Mouse (Mus musculus) stomach, postnatal 0 days (tissue): ENCODE measurements at regions not wholly inside any gene's neighbourhood (a gene's known extent, or its start where the extent isn't known, plus 50 kb on each side); places are given as distances from the start of the nearest gene placed in this dataset.

Experiments used
- ATAC-seq: fragments of 200-750 bp; cut with Nextera tagmentation; 2 replicates; pipeline ENCODE4 v1.8.0; 2017; ENCODE audit not compliant: low FRiP score, low TSS enrichment
- DNase-seq: peaks from one replicate; pipeline ENCODE4 v3.0.0-alpha.2; 2016; ENCODE audit warnings: low spot score
- H3K27ac ChIP-seq: fragments of 300-500 bp; sonication (generic); replicated peaks from 2 replicates; pipeline ENCODE4 v1.5.1; 2014; ENCODE audit warnings: mild to moderate bottlenecking, control low read depth
- H3K27me3 ChIP-seq: fragments of 300-500 bp; sonication (generic); 2 replicates; pipeline ENCODE4 v1.6.1; 2014; ENCODE audit warnings: low read length; ENCODE audit not compliant: control insufficient read depth, insufficient read depth
- H3K36me3 ChIP-seq: fragments of 300-500 bp; sonication (generic); 2 replicates; pipeline ENCODE4 v1.6.1; 2014; ENCODE audit warnings: low read length, mixed read lengths; ENCODE audit not compliant: control insufficient read depth, insufficient read depth
- H3K4me1 ChIP-seq: fragments of 300-500 bp; sonication (generic); replicated peaks from 2 replicates; pipeline ENCODE4 v1.6.1; 2014; ENCODE audit warnings: antibody characterized with exemption; ENCODE audit not compliant: control insufficient read depth, insufficient read depth
- H3K4me2 ChIP-seq: fragments of 300-500 bp; sonication (generic); replicated peaks from 2 replicates; pipeline ENCODE4 v1.6.1; 2014; ENCODE audit warnings: low read depth, mild to moderate bottlenecking, control low read depth, moderate library complexity
- H3K4me3 ChIP-seq: fragments of 300-500 bp; sonication (generic); 2 replicates; pipeline ENCODE4 v1.5.1; 2014; ENCODE audit warnings: low read depth, low read length, control low read depth
- H3K9ac ChIP-seq: fragments of 300-500 bp; sonication (generic); 2 replicates; pipeline ENCODE4 v1.6.1; 2014; ENCODE audit warnings: mild to moderate bottlenecking, low read length, control low read depth, mixed read lengths
- H3K9me3 ChIP-seq: fragments of 300-500 bp; sonication (generic); 2 replicates; pipeline ENCODE4 v1.6.1; 2016; ENCODE audit warnings: low read length; ENCODE audit not compliant: control insufficient read depth
- CTCF ChIP-seq: IDR thresholded peaks from 2 replicates; pipeline ENCODE4 v1.5.1; 2016; ENCODE audit warnings: antibody characterized with exemption, low read depth, mild to moderate bottlenecking, moderate library complexity
- EP300 ChIP-seq: optimal IDR thresholded peaks from 2 replicates; pipeline ENCODE3; 2016; ENCODE audit warnings: antibody characterized with exemption
- WGBS: fragments of 180-500 bp; shearing (Covaris S2); extraction: QIAGEN DNeasy Blood & Tissue Kit; methylation state at CpG from one replicate; pipeline ENCODE4 v1.1.7; 2014; 5-methylcytosine and 5-hydroxymethylcytosine counted together

DNA sequence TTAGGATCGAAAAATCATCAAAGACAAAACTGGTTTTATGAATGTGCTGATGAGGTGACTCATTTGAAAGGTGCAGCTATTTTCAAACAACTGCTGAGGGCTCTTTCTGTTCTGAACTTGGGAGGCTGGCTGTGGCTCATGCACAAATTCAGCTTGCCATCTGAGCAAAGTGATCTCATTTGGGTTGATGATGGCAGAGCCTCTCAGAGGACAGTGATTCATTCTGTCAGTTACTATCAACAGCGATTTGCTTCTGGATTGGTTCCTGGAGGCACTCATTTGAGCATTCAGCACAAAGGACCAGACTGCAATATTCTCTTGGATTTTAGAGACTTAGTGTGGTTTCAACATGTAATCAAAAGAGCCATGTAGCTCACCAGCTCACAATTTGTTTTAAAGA is 285.8 kb upstream of the Ell2 start:
- TF ChIP-seq EP300 = no peak
- TF ChIP-seq CTCF = no peak
- Histone ChIP-seq H3K4me3 (no peak overlapping the region), H3K27me3 (no peaks in the 10 kb centered on the region), H3K4me1 (no peaks in the 10 kb centered on the region), H3K36me3 (no peaks in the 10 kb centered on the region), H3K27ac (no peak overlapping the region), H3K9ac (no peak overlapping the region), H3K4me2 (no peak overlapping the region), H3K9me3 (no peaks in the 10 kb centered on the region)
- no peak for DNase-seq
- 52% methylated on average over 2 of the region's 2 CpGs for WGBS
- no peak for ATAC-seq

DNA sequence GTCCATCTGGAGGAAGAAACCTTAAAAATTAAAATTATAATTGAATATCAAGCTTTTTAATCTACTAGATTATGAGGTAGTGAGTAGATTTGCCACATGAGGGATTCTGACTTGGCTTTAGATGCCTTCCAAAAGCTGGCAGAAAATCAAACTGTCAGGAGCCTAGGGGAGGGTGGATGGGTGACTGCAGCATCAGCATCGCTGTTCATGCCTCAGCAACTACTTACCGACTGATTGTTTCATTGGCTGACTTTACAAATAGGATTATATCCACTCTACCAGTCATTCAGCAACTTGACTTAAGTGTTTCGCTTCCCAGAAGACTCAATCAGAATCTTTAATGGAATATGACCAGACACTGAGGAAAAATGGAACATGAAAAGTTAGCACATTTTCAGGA is 279.6 kb upstream of the Ell2 start:
- Histone ChIP-seq H3K27ac (no peak overlapping the region), H3K4me1 (no peaks in the 10 kb centered on the region), H3K9ac (no peak overlapping the region), H3K36me3 (no peaks in the 10 kb centered on the region), H3K4me3 (no peak overlapping the region), H3K27me3 (no peaks in the 10 kb centered on the region), H3K9me3 (no peaks in the 10 kb centered on the region), H3K4me2 (no peak overlapping the region)
- DNase-seq (no peak), ATAC-seq (no peak)
- WGBS = 74% methylated on average over 3 of the region's 3 CpGs
- TF ChIP-seq CTCF (no peak), EP300 (no peak)

DNA sequence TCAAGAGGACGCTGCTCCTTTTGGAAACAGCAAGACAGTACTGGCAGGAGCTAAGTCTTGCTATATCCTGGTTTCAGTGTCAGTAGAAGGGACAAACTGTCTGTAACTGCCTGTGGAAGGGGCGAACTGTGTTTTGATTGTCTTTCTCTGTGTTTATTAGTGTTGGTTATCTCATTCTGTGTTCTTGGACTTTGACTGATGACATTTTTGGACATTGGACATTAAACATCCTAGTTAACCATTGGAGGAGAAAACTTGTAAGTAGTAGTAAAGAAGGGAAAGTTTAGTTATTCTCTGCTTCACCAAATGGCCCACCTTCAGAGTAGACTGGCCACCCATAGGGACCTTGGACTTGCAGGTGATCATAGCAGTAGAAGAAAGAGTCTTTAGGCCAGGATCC is 267.4 kb upstream of the Ell2 start:
- no peak overlapping the region for H3K4me2 ChIP-seq
- H3K4me1 ChIP-seq = no peaks in the 10 kb centered on the region
- TF ChIP-seq CTCF (no peak), EP300 (no peak)
- H3K27ac ChIP-seq = no peak overlapping the region
- H3K4me3 ChIP-seq = no peak overlapping the region
- WGBS = 40% methylated on average over 2 of the region's 2 CpGs
- H3K27me3 ChIP-seq = no peaks in the 10 kb centered on the region
- H3K9me3 ChIP-seq = no peaks in the 10 kb centered on the region
- no peak overlapping the region for H3K9ac ChIP-seq
- no peaks in the 10 kb centered on the region for H3K36me3 ChIP-seq
- ATAC-seq (no peak), DNase-seq (no peak)

DNA sequence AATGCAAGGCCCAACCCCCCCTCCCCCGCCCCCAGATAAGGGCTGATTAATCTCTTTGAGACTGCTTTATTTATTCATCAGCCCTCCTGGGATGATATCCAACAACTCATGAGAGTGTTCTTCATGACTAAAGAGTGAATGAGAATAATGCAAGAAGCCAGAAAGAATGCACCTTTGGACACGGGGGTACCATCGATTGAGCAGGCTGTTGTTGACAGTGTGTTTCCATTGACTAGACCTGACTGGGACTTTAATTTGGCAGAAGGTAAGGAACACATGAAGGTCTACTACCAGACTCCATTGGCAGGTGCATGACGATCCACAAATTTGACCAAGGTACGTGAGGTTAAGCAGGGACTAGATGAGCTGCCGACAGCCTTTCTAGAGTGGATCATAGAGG is 266.5 kb upstream of the Ell2 start:
- H3K4me1 ChIP-seq = no peaks in the 10 kb centered on the region
- no peak overlapping the region for H3K27ac ChIP-seq
- no peaks in the 10 kb centered on the region for H3K9me3 ChIP-seq
- no peak overlapping the region for H3K4me3 ChIP-seq
- WGBS = 95% methylated on average over 6 of the region's 6 CpGs
- TF ChIP-seq EP300 (no peak), CTCF (no peak)
- no peak for DNase-seq
- no peak overlapping the region for H3K4me2 ChIP-seq
- no peaks in the 10 kb centered on the region for H3K27me3 ChIP-seq
- H3K36me3 ChIP-seq = no peaks in the 10 kb centered on the region
- no peak overlapping the region for H3K9ac ChIP-seq
- ATAC-seq = no peak

DNA sequence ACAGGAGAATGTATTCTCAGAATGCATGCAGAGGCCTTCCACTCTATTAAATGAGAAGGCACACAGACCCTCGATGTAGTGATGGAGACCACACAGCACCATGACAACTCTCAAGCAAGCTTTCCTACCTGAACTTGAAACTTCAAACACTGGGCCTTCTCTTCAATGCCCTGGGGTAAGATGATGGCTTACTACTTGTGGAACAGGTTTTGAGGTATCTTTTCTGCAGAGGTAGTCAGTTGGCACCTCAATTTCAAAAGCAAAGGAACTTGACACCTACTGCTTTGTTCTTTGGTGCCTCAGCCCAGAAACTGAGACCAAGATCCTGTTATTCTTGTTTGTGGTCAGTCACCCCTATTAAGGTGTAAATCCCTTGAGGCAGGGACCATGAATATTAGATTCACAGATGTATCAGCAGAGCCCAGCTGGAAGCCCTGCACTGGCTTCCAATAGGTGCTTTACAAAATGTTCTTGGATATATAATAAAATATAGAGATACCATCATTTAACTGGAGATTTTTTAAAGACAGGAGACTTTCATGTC is 246.2 kb upstream of the Ell2 start:
- no peak for TF ChIP-seq CTCF
- no peak for TF ChIP-seq EP300

DNA sequence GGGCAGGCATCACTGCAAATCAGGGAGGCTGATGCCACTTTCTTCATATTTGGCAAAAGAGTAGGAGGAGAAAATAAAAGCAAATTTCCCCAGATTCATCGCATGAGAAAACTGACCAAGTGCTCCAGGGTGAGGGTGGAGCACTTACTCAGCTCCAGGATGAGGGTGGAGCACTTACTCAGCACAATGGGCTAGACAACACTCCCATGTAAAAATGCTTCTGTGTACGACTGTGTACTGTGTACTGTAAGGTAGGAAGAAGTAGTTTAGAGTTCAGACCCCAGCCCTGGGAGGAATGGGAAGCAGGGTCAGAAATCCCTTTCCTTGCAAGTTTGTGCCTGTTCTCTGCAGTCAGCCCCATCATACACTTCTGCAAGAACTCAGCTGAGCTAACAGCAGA is 245.3 kb upstream of the Ell2 start:
- Histone ChIP-seq H3K4me1 (no peaks in the 10 kb centered on the region), H3K9me3 (no peaks in the 10 kb centered on the region), H3K27me3 (no peaks in the 10 kb centered on the region), H3K9ac (no peak overlapping the region), H3K36me3 (no peaks in the 10 kb centered on the region), H3K4me3 (no peak overlapping the region), H3K27ac (no peak overlapping the region), H3K4me2 (no peak overlapping the region)
- ATAC-seq (no peak), DNase-seq (no peak)
- 43% methylated on average over 2 of the region's 2 CpGs for WGBS
- TF ChIP-seq EP300 (no peak), CTCF (no peak)

More for the DNA sequence above, 246.2 kb upstream of the Ell2 start:
- Histone ChIP-seq H3K27ac (no peak overlapping the region; the same call in 1 of the 2 replicates), H3K9me3 (no peaks in the 10 kb centered on the region), H3K4me1 (no peaks in the 10 kb centered on the region), H3K4me3 (no peak overlapping the region), H3K9ac (no peak overlapping the region), H3K4me2 (no peak overlapping the region), H3K36me3 (no peaks in the 10 kb centered on the region), H3K27me3 (no peaks in the 10 kb centered on the region)
- DNase-seq = no peak
- WGBS = 62% methylated on average over 1 of the region's 1 CpGs
- ATAC-seq = no peak
